16 mouse cellular contexts compared by ENCODE assay signal in genomic region chr12:77678040-77678439, GRCm38 (mm10).
DNase-seq lines count a peak whose midpoint lies in the region; ATAC-seq and TF ChIP-seq lines count a peak whose summit lies in the region.
"Had no signal": no experiment of that assay in that cellular context is flagged by ENCODE, and none has a peak within 500 bp of the region (broad histone marks: within the 10 kb centered on the region; RNA-seq: fewer than 3 reads in every experiment).

No protein-coding gene starts in this region.

- no peaks in the 10 kb centered on the region for H3K27me3 ChIP-seq in kidney, embryonic 15.5 days
- H3K27me3 ChIP-seq in intestine, embryonic 16.5 days (replicated peaks; ENCODE audit: control insufficient read depth, insufficient read depth, low read length): no peaks in the 10 kb centered on the region

- no peak for DNase-seq in kidney, postnatal 10 days
- no peak for DNase-seq in ES-E14 (ENCODE audit: low read depth, low spot score)
- peak; percentile 50 for DNase-seq in embryo, embryonic 9.5 days (ENCODE audit: extremely low spot score)
- no peak for DNase-seq in testis, postnatal 10 days (ENCODE audit: low spot score)
- DNase-seq in adrenal gland, postnatal 25 days: no peak
- no peak for DNase-seq in cerebellum, adult 9-11 months
- DNase-seq: B cell, adult 2 months; gastrocnemius, postnatal 36 days; liver had no signal

- no peaks in the 10 kb centered on the region for H3K36me3 ChIP-seq in kidney, embryonic 15.5 days
- H3K36me3 ChIP-seq in ES-E14 (ENCODE audit: control insufficient read depth, insufficient read depth, low read length, poor library complexity, severe bottlenecking): no peaks in the 10 kb centered on the region
- no peaks in the 10 kb centered on the region for H3K36me3 ChIP-seq in intestine, embryonic 16.5 days (ENCODE audit: control insufficient read depth, insufficient read depth, low read length)
- H3K36me3 ChIP-seq: G1E; heart, embryonic 12.5 days; lung, embryonic 15.5 days had no signal

- H3K27ac ChIP-seq in kidney, embryonic 15.5 days: no peak overlapping the region
- no peak overlapping the region for H3K27ac ChIP-seq in ES-E14 (ENCODE audit: insufficient read depth, low read depth, low read length, poor library complexity, severe bottlenecking)
- H3K27ac ChIP-seq in intestine, embryonic 16.5 days (ENCODE audit: low read length): no peak overlapping the region
- H3K27ac ChIP-seq: lung, embryonic 15.5 days had no signal

- in situ Hi-C loops in ES-E14 (cut with MboI; ENCODE audit: low sequenced_read_pairs in 2 of 2, unreplicated experiment in 2 of 2): loop anchor here in 1 of 2 experiments (10.0 kb wide), 1 partner anchor 673 kb away; no protein-coding TSS in a partner anchor

- H3K4me2 ChIP-seq in kidney, embryonic 15.5 days: no peak overlapping the region
- H3K4me2 ChIP-seq in intestine, embryonic 16.5 days (ENCODE audit: low read depth, low read length): no peak overlapping the region
- H3K4me2 ChIP-seq: heart, embryonic 12.5 days; lung, embryonic 15.5 days had no signal

- no peak overlapping the region for H3K9ac ChIP-seq in kidney, embryonic 15.5 days
- no peak overlapping the region for H3K9ac ChIP-seq in ES-E14 (ENCODE audit: insufficient read depth, low read depth, low read length, poor library complexity, severe bottlenecking)
- no peak overlapping the region for H3K9ac ChIP-seq in intestine, embryonic 16.5 days (ENCODE audit: low read depth, low read length)
- H3K9ac ChIP-seq: heart, embryonic 12.5 days; lung, embryonic 15.5 days had no signal

- 0 out of 2 replicates have a peak, but pooled peaks cover 3% of the 10 kb centered on the region for H3K4me1 ChIP-seq in kidney, embryonic 15.5 days
- no peaks in the 10 kb centered on the region for H3K4me1 ChIP-seq in ES-E14 (ENCODE audit: control insufficient read depth in 2 of 2, insufficient read depth in 2 of 2, low read length in 2 of 2, poor library complexity in 1 of 2)
- no peaks in the 10 kb centered on the region for H3K4me1 ChIP-seq in intestine, embryonic 16.5 days (ENCODE audit: control insufficient read depth, insufficient read depth, low read length)
- H3K4me1 ChIP-seq: lung, embryonic 15.5 days had no signal

- peak; percentile 77 for ATAC-seq in kidney, embryonic 15.5 days (replicated peaks; ENCODE audit: low FRiP score)
- peak; percentile 33; the same call in 1 of the 2 replicates for ATAC-seq in intestine, embryonic 16.5 days

- WGBS in kidney, embryonic 15.5 days: 28% methylated on average over 5 of the region's 5 CpGs
- WGBS in intestine, embryonic 16.5 days: 32% methylated on average over 5 of the region's 5 CpGs

- H3K9me3 ChIP-seq in kidney, embryonic 15.5 days (replicated peaks): no peaks in the 10 kb centered on the region
- H3K9me3 ChIP-seq in ES-E14 (ENCODE audit: control insufficient read depth, insufficient read depth, low read depth, low read length): no peaks in the 10 kb centered on the region
- H3K9me3 ChIP-seq in intestine, embryonic 16.5 days (ENCODE audit: control insufficient read depth, low read length): no peaks in the 10 kb centered on the region
- H3K9me3 ChIP-seq: G1E; heart, embryonic 12.5 days; lung, embryonic 15.5 days had no signal

- no peak overlapping the region for H3K4me3 ChIP-seq in kidney, embryonic 15.5 days (replicated peaks)
- H3K4me3 ChIP-seq in ES-E14 (ENCODE audit: insufficient read depth in 1 of 2, low read depth in 1 of 2, low read length in 2 of 2, poor library complexity in 1 of 2, severe bottlenecking in 1 of 2): no peak overlapping the region
- no peak overlapping the region for H3K4me3 ChIP-seq in intestine, embryonic 16.5 days (ENCODE audit: low read length)
- H3K4me3 ChIP-seq: erythroblast, embryonic 14.5 days; heart, embryonic 12.5 days; lung, embryonic 15.5 days; myocyte had no signal

TF ChIP-seq in ES-E14, 5 proteins besides CTCF, POLR2A, EP300 and RAD21:
- TF ChIP-seq MAFK (IDR thresholded peaks at IDR 0.05; ENCODE audit: insufficient read depth, low read depth, low read length) (peak; percentile 67), ZNF384 (IDR thresholded peaks at IDR 0.05; ENCODE audit: low read depth, low read length) (no peak)
